Mouse (Mus musculus) right cerebral cortex, postnatal 10 days (tissue): ENCODE data around the gene Blm.
"Not testable (repeated sequence)": the region's sequence is repeated elsewhere in the genome, so short reads cannot be mapped to it uniquely, and the experiment has no call there.

Experiments used
- DNase-seq, 2 experiments: peaks; one replicate each; pipeline ENCODE4 v3.0.0; 2021; ENCODE audit warnings: low spot score in 2 of 2

The Blm gene

GRCm38 (mm10) chr7:80534291-80535008 is 469 bp downstream of the Blm start:
- DNase-seq: peak in 1 of 2 experiments; percentile 43

DNA sequence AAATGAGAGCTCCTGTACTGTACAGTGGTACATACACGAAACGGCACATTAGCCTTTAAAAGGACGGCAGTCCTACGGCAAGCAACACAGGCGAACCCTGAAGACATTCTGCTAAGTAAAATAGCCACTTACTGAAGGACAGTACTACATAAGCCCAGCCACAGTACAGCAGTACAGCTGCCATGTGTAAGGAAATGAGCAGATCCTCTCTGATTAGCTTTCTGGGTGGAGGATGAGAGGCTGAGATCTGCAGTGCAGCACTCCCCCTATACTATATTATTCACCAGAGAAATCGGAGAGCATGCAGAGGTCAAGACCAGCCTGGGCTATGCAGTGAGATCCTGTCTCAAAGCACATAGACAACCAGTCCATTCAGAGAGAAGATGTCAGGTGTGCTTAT is 3.8 kb downstream of the Blm start:
- DNase-seq: no peak

DNA sequence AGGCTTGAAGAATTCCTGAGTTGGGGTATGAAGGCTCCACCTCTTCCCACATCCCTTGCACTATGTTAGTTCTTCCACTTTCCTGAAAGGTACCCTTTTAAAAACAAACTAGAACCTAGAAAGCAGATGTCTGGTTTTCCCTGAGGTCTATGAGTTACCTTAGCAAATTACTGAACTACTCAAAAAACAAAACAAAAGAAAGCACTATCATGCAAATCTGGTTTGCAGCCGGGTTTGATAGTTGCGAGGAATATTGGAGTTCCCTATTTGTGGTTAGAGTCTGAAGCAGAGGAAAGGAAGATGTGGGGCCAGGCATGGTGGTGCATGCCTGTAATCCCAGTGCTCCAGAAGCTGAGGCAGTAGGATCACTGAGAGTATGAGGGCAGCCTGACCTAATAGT is 4.3 kb downstream of the Blm start:
- DNase-seq: no peak

DNA sequence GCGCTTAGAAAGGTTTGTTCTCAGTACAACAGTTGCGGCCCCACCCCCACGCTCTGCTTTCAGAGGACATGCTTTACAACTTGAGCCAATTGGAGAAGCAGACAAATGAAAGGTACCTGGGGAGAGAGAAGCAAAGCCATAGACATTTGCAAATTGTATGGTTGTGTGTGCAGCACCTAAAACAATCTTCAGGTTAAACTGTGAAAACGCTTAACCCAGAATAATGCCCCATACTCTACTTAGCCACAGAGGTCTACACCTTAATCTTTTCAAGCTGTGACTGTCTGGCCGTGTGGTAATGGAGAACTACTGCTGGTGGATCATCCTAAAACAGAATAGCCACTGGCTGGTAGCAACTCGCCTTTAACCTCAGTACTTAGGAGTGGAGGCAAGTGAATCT is 8.2 kb downstream of the Blm start:
- no peak for DNase-seq

- DNase-seq: peak; percentile 35 to 37
Observed at GRCm38 (mm10) chr7:80512408-80513085, 22.4 kb downstream of the Blm start.

DNA sequence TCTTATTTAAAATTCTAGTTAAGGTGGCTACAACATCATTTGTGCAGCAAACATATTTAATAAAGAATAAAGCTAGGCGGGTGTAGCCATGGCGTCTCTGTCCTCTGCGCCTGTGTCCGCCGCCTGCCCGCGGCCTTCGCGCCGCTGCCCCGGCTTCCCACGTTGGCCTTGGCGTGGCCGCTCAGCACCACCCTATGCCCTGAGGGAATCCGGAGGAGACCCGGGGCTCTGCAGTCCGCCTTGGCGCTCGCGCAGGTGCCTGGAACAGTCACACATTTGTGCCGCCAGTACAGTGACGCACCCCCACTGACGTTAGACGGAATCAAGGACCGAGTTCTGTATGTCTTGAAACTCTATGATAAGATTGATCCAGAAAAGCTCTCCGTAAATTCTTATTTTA is 27.2 kb downstream of the Blm start:
- not testable (repeated sequence) for DNase-seq

GRCm38 (mm10) chr7:80506007-80506406 is 28.9 kb downstream of the Blm start:
- DNase-seq: no peak

GRCm38 (mm10) chr7:80504920-80505319 is 30.0 kb downstream of the Blm start:
- DNase-seq: no peak

DNA sequence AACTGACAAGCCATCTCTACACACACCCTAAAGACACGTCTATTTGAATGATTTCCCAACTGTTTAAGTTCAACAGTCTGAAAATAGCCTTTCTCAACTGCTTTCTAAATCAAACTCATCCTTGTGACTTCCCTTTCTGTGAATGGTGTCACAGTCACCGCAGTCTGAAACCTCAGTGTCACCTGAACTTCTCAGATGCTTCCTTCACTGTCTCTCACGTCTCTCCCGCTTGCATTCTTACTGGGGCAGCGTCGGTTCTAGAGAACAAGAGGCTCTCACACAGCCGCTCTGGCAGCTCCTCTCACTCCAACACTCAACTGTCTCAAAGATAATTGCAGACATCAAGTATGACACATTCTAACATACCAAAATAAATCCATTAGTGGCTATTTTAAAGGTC is 33.9 kb downstream of the Blm start:
- no peak for DNase-seq

- no peak for DNase-seq
Observed at GRCm38 (mm10) chr7:80500099-80500498, 34.8 kb downstream of the Blm start.

DNA sequence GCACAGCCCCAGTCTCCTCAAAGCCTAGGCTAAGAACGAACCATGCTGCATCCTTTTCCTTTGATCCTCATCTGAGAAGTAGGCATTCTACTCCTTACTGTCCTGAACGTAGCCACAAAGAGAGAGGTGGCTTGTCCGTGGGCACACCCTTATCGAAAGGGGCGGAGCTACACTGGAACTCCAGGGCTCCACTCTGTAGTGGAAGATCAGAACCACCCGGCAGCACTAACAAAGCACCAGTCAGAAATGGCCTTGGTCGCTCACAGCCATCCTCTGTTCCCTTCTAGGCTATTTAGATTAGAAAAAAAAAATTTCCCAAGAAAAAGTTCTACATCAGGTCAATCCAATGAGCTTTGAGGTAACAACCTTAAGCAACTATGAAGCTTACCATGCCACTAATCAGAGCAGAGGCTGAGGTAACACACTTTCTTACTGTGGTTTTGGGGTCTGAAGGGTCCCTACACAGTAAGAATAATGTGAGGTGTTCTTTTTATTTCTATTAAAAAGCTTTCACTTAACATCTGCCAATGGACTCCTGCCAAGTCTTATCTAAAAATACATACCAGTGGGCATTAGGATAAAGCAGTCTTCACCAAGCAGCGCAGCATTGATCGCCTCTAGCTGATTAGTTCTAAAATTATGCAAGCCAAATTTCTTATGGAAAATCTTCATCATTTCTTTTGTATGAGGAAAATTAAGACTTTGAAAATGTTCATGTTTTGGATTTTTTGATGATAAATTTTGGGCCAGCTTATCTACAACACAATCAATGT is 35.5 kb downstream of the Blm start:
- no peak for DNase-seq

DNA sequence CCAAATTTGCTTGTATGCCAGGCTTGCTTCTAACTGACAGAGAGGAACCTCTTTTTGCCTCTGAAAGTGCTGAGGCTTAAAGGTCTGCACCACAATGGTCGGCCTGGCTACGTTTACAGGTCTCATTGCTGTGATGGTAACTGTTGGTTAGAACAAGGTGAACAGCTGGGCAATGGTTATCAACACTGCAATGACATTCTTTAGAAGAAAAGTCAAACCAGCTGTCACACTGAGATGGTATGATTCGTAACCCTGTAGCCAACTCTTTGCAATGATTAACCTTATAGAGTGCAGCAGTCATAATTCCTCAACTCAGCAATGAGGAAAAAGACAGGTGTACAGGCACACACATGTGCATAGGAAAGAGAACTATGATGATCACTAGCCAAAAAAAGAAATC is 38.3 kb downstream of the Blm start:
- DNase-seq: no peak

GRCm38 (mm10) chr7:80495210-80495609 is 39.7 kb downstream of the Blm start:
- peak; percentile 33 to 38 for DNase-seq

DNA sequence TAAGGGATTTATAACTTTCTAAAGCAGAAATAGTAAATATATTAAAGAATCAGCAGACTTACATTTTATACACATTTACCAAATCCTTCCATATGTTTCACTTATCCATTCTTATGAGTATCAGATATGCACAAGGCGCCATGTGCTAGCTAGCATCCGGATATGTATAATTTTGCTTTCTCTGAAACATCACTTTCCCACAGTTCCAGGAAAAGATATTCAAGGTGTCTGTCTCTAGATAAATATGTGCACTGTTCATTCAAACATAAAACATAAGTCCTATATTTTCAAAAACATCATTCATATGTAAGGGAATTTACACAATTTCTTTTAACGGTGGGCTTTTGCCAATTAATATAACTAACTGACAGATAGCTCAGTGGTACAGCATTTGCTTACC is 42.9 kb downstream of the Blm start:
- no peak for DNase-seq

DNA sequence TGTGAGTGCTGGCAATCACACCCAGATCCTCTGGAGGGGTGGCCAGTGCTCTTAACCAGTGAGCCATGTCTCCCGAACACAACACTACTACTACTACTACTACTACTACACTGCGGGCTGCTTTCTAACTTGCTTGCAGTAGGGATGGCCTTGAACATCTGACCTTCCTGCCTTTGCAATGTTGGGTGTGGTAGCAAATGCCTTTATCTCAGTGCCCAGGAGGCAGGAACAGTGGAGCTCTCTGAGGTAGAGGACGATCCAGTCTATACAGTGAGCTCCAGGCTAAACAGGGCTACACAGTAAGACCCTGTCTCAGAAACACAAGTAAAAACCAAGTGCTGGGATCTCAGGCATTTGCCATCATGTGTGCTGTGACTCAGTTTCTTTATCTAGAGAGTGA is 43.8 kb downstream of the Blm start:
- DNase-seq: no peak

DNA sequence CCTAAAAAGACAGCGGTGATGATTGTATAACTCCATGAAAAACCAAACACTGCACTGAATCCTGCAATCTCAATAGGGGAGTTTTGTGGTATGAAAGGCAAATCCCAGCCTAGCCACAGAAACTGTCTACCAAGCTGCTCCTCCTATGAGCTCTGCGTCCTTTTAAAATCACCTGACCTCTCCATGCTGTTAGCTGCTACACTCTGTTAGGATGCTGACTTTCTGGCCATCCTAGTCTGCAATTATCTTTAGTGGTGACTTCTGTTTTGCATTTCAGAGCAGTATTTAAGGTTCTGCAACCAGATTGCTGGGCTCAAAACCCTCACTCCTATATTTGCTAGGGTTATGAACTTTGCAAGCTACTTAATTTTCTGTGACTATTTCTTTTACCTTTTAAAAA is 44.6 kb downstream of the Blm start:
- DNase-seq: no peak

DNA sequence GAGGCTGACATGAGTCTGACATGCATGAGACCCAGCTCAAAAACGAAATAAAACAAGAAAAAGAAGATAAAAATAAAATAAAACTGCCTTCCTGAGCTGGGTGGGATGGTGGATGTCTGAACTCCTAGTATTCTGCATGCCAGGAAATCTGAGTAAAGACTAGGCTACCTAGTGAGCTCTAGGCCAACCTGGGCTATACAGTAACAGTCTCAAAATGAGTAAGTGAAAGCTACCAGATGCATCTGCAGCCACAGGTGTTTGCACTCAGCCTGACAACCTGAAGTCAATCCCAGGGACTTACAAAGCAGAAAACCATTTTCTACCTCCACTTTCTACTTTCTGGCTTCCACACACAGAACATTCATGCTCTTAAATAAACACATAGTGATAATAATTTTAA is 45.5 kb downstream of the Blm start:
- no peak for DNase-seq

DNA sequence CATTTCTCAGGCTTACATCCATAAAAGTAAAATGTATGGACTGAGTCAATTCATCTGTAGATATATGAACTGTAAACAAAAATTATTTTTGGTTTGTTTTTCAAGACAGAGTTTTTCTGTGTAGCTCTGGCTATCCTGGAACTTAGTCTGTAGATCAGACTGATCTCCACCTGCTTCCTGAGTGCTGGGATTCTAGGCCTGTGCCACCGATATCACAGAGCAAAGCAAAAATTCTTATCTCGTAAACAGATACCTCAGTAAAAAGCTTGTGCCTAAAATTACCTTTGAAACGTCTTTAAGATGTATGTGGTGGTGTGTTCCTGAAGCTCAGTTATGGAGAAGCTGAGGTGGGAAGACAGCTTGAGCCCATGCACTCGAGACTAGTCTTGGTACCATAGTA is 47.7 kb downstream of the Blm start:
- no peak for DNase-seq

GRCm38 (mm10) chr7:80480097-80480496 is 54.8 kb downstream of the Blm start:
- no peak for DNase-seq

DNA sequence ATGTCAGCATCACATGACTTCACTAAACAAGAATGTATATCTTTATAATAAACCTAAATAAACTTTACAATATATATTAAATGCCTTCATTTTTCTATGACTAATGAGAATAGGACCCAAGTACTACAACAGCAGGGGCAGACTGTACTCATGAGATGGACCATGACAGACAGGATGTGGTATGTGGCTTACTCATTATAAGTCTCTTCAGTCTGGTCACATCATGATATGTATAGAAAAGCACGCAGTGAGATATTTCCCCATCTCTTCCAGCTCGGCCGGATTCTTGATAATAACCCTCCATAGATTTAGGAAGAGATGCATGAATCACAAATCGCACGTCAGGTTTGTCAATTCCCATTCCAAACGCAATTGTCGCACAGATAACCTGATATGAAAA is 61.1 kb downstream of the Blm start:
- DNase-seq: no peak

DNA sequence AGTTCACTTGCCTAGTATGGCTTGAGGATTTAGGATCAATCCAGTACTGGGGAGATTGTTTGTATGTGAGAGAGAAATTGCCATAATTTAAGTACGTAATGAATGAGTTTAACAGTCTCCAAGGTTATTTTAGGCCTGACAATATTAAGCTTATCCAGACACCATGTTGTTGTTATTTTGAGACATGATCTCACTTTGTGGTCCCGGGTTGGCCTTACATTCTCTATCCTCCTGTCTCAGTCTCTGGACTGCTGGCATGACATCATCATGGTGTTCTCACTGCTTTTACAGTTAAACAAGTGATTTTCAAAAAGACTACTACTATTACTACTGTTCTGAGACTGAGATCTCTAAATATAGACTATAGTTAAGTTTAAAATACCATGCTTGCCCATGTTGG is 66.1 kb downstream of the Blm start:
- no peak for DNase-seq

DNA sequence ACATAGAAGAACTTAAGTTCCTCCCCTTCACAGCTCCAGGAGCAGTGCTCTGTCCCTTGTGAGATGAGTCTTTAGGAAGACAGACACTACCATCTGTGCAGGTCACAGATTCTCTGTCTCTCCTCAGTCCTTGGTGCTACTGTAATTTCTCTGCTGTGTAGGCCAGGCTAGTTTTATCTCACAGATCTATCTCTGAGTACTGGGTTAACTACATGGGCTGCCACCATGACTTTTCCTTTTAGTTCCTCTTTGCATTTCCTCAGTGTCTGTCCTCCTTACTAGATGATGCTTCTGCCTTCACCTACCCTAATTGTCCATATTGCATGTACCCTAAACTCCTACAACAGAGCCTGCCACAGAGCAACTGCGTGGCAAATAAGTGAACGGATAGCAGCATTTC is 67.6 kb downstream of the Blm start:
- DNase-seq: no peak

GRCm38 (mm10) chr7:80464831-80465230 is 70.1 kb downstream of the Blm start:
- no peak for DNase-seq
